Mouse (Mus musculus) fat pad, adult 2 months (tissue): ENCODE results near the gene Wdr81.
"Not testable (repeated sequence)": the region's sequence is repeated elsewhere in the genome, so short reads cannot be mapped to it uniquely, and the experiment has no call there.

Experiments
- DNase-seq: peaks from one replicate; pipeline ENCODE4 v3.0.0-alpha.2; 2011; ENCODE audit warnings: low read depth, low spot score; ENCODE audit errors: extremely low read depth

The Wdr81 gene

DNA sequence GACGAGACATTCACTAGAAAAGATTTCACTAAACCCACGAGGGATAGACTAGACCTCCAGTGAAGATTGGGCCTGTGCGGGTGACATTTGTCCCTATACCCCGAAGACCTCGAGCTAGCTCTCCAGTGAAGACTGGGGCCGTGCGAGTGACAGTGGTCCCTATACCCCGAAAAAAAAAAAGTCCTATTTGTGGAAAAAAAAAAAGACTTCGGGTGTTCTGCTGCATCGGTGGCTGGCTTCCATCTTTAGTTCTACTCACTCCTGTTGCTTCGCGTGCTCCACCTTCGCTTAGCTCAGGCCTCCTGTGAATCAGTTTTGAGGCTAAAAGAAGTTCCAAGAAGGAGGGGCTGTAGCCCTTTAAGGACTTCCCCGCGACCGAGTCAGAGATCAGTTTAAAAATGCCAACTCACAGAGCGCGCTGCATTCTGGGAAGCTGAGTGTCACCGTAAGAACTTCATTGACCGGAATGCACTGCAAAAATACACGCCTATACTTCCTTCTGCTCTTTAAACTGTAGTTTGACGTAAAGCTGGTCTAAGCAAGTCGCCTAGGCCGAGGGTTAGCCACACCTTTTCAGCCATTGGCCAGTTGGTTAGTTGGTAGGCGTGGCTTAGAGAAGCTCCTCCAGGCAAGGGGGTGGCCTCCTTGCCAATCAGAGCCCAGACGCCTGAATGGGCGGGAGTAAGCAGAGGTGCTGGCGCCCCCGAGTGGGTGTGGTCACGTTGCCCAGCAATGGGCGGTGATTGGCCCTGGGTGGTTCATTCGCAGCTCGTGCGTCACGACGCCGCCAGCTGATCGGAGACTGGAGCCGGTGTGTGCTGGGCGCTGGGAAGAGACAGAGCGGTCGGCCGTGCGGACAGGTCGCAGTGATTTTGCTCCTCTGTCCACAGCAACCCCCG lies 6.6 kb upstream of the Wdr81 start, which contains the start of gene Tlcd2:
Gene Tlcd2 (plus strand): TSS at position 872 of the 899 bp plus-strand sequence.
- DNase-seq, result peak; percentile 100

- DNase-seq, result no peak
These were observed 5.8 kb upstream of the Wdr81 start for GRCm38 (mm10) chr11:75460103-75460843.

DNA sequence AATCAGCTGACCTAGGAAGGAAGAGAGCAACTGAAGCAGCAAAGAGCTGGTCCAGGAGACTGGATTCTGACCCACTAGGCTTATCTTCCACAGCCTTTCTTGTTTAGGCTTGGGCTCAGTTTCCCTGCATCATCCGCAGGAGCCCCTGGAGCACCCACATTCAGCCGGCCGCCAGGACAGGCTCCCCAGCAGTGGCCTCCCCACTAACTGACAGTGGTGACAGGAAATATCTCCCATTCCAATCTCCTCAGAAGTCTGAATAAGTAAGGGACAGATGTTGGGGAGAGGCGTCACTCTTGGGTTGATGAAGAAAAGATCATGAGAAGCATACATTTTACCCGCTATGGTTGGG lies 5.2 kb upstream of the Wdr81 start:
- no peak for DNase-seq

- DNase-seq, result no peak
These were observed 4.7 kb upstream of the Wdr81 start for GRCm38 (mm10) chr11:75459141-75459711.

GRCm38 (mm10) chr11:75458628-75459041 lies 4.1 kb upstream of the Wdr81 start:
- no peak for DNase-seq

DNA sequence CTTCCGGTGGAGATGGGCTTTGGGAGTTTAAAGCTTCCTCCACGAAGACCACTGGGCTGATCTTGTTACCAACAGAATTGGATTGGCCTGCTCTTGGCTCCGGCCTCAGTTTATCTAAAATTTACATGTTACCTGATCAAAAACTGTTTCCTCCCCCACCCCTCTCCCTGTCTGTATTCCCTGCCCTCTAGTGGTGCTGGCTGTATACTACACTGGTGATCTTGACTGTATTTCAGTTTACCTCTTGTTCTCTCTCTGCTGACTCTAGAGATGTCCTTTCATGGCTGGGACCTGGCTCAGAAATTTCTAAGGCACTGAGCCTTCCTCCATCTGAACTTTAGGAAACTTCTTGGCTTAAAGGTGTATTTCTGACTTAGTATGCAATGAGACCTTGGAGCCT lies 3.7 kb upstream of the Wdr81 start:
- no peak for DNase-seq

- DNase-seq, result no peak
These were observed 1.9 kb upstream of the Wdr81 start for GRCm38 (mm10) chr11:75456440-75456871.

DNA sequence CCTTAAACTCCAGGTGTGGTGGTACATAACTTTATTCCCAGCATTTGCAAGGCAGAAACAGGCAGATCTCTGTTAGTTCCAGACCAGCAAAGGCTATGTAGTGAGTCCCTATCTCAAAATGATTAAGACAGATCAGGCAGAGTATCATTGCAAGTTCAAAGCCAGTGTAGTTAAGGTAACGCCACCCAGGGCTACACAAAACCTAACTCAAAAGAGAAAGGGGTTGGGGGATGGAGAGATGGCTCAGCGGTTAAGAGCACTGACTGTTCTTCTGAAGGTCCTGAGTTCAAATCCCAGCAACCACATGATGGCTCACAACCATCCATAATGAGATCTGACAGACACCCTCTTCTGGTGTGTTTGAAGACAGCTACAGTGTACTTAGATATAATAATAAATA lies 1.5 kb upstream of the Wdr81 start:
- not testable (repeated sequence) for DNase-seq

DNA sequence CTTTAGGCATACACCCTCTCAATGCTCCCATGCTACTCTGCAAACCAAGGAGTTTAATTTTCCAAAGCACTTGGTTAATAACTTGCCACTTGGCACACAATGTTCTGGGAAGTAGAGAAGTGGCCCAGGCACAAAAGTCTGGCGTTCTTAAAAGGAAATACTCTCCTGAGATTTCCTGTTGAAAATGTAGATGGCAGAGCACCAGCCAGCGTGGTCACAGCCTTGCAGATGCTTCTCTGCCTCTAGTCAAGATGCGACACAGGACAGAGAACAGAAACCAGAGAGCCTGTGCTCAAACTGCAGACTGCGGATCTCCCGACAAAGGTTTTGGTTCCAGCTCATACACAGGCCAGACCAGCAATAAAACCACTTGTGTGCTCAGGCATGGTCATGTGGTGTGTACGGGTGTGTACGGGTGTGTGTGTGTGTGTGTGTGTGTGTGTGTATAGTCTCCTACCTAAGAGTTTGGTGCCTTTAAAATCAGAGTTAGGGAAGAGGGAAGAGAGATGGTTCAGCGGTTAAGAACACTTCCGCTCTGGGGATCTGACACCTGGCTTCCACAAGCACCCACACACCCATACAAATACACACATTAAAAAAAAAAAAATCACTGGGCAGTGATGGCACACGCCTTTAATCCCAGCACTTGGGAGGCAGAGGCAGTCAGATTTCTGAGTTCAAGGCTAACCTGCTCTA lies 672 bp upstream of the Wdr81 start:
- no peak for DNase-seq

- no peak for DNase-seq
These were observed 1.5 kb downstream of the Wdr81 start for GRCm38 (mm10) chr11:75452812-75453557.

GRCm38 (mm10) chr11:75452081-75452480 lies 2.4 kb downstream of the Wdr81 start:
- DNase-seq, result no peak

DNA sequence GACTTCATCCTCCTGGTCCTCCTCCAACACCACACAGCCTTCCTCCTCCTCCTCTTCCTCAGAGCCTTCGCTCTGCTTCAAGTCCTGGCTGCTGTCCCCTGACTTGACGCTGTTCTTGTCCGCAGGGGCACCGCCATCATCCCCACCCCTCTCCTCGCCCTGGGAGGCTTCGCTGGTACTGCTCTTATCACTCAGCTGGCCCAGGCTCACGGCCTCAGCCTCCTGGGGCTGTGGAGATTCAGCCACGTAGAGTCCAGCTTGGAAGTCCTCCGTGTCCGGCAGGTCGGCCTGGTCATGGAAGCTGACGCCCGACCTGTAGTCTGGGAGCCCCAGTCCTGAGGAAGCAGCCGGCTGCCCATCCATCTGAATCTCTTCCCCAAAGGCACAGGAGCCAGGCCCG lies 3.6 kb downstream of the Wdr81 start:
- DNase-seq, result no peak

DNA sequence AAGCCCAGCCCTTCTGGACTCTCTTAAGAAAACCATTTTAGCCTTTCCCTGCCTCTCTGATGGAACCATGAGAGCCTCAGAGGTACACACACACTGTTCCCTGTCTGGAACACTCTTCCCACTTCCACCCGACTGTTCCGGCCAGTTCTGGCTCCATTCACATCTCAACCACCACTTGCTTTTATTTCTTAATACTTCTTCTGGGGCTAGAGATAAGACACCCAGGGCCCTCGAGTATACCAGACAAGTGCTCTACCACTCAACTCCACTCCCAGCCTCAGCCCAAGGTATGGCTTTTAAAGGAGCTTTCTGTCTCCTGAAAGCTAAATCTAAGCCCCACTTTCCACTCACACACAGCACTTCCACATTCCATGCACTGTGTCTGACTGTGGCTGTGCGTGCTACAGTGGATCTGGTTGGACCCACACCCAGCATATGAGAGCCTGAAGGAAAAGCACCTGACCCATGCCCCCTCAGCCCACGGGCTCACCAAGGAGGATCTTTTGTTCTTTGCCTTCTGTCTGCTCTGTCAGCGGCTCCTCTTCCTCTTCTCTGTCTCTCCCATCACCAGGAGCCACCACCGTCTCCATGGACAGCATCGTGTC lies 4.1 kb downstream of the Wdr81 start:
- no peak for DNase-seq

DNA sequence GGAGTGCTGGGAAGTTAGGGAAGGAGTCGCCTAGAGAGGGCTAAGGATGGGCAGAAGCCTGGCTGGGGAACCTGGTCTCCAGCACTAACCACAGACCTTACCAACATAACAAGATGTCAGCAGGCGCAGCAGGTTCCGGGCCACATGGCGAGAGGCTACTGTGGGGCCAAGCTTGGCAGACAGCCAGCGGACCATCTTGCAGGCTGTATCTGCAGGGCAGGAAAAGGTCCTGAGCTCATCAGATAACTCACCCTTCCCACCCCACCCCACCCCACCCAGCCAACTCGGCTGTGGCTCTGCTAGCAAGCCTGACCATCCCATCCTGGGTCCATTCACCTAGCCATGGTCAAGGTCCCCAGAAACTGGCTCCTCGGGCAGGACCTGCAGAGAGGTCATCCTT lies 4.8 kb downstream of the Wdr81 start:
- no peak for DNase-seq

GRCm38 (mm10) chr11:75448575-75448974 lies 5.9 kb downstream of the Wdr81 start:
- no peak for DNase-seq

- no peak for DNase-seq
These were observed 10.8 kb downstream of the Wdr81 start for GRCm38 (mm10) chr11:75443711-75444110.

GRCm38 (mm10) chr11:75441601-75442000 lies 12.9 kb downstream of the Wdr81 start:
- DNase-seq, result no peak

DNA sequence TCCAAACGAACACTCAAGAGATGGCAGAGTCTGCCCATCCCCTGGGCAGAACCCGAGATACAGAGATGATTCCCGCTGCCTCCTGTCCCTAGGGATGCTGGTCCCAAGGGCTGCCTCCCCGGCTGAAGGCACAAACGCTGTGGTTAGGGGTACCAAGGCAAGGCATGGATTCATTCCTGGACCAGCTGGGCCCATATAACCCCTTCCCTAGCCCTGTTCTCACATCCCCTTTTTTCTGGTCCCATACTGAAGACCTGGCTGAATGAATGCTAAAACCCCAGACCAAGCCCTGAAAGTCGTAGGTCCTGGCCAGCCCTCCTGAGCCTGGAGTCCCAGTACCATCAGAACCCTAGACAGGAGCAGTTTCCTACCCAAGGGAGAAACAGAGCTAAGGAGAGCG lies 13.5 kb downstream of the Wdr81 start:
- no peak for DNase-seq

DNA sequence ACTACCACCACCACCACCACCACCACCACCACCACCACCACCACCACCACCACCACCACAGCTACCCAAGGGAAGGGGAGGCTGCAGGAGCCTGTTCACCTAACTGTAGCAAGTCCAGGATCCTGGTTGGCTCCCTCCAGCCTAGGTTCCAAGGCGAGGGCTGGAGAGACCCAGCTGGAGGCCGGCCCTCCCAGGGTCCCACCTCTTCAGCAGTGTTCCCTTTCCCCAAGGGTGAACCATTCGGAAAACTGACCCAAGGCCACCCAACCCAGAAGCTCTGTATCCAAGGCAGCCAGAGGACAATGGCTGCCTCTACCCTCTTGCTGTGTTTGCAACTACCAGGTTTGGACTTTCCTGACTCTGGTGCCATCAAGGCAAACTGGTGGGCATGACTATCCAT lies 14.6 kb downstream of the Wdr81 start:
- no peak for DNase-seq

GRCm38 (mm10) chr11:75439363-75439762 lies 15.2 kb downstream of the Wdr81 start, which contains the start of gene Serpinf2:
Gene Serpinf2 (minus strand): TSS chr11:75439591.
- DNase-seq, result no peak
